Mouse (Mus musculus) embryonic fibroblast, embryonic 13.5 days (primary cell): ENCODE data around the gene Snx10.

Source experiments
- CTCF ChIP-seq: IDR thresholded peaks from 2 replicates; pipeline ENCODE4 v1.5.1; 2011; ENCODE audit warnings: mild to moderate bottlenecking, control low read depth, low read length, moderate library complexity, borderline replicate concordance; ENCODE audit not compliant: insufficient read depth
- POLR2A ChIP-seq: IDR thresholded peaks from 2 replicates; pipeline ENCODE4 v1.6.1; 2011; ENCODE audit warnings: low read depth, mild to moderate bottlenecking, control low read depth, low read length, moderate library complexity

DNA sequence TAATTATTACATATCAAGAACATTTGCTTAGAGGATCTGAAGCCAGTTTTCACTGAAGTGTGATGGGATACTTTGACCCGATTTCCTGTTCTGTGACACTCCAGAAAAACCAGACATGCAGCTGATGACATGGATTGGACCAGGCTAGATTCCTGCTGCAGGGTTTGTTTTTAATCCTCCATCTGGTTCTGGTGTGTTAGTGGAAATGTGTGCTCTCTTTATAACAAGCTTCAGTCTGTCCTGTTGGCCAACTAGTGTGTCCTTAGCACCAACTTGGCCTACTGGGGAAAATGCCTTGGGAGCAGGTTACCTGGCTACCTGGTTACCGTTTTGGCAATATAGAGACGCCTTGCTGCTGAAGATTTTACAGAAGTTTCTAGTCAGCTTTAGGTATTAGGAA is 63.6 kb downstream of the Snx10 start:
- TF ChIP-seq POLR2A: no peak
- TF ChIP-seq CTCF: no peak
